Mouse (Mus musculus): ENCODE measurements around the gene Rnf17. TPM values are rescaled to one million over a fixed set of nuclear protein-coding genes. Genes with fewer than 3 reads are reported as not detected.

Rnf17 gene
- 0.44 and 0.78 TPM in 2 replicates for polyA plus RNA-seq (2012; rRNA removed)

GRCm38 (mm10) chr14:56402311-56403071 is at the start of gene Rnf17:
TSS of gene Rnf17 (plus strand) at chr14:56402581.
- DNase-seq (ENCODE audit: extremely low spot score in 1 of 2, low spot score in 1 of 2), result no peak

- DNase-seq (ENCODE audit: extremely low spot score in 1 of 2, low spot score in 1 of 2), result no peak
Measured at GRCm38 (mm10) chr14:56354803-56355202, 47.6 kb upstream of the Rnf17 start.

- no peak for DNase-seq (ENCODE audit: extremely low spot score in 1 of 2, low spot score in 1 of 2)
Measured at GRCm38 (mm10) chr14:56355396-56355795, 47.0 kb upstream of the Rnf17 start.

- no peak for DNase-seq (ENCODE audit: extremely low spot score in 1 of 2, low spot score in 1 of 2)
Measured at GRCm38 (mm10) chr14:56356196-56356595, 46.2 kb upstream of the Rnf17 start.

GRCm38 (mm10) chr14:56358422-56358821 is 44.0 kb upstream of the Rnf17 start:
- DNase-seq (ENCODE audit: extremely low spot score in 1 of 2, low spot score in 1 of 2), result no peak

GRCm38 (mm10) chr14:56359131-56359530 is 43.2 kb upstream of the Rnf17 start:
- no peak for DNase-seq (ENCODE audit: extremely low spot score in 1 of 2, low spot score in 1 of 2)

GRCm38 (mm10) chr14:56364711-56365237 is 37.6 kb upstream of the Rnf17 start, which contains the start of gene Atp12a:
TSS of gene Atp12a (plus strand) at chr14:56365068.
- DNase-seq (ENCODE audit: extremely low spot score in 1 of 2, low spot score in 1 of 2), result no peak

- DNase-seq (ENCODE audit: extremely low spot score in 1 of 2, low spot score in 1 of 2), result no peak
Measured at GRCm38 (mm10) chr14:56365292-56365691, 37.1 kb upstream of the Rnf17 start.

GRCm38 (mm10) chr14:56366712-56367111 is 35.7 kb upstream of the Rnf17 start:
- DNase-seq (ENCODE audit: extremely low spot score in 1 of 2, low spot score in 1 of 2), result no peak

- no peak for DNase-seq (ENCODE audit: extremely low spot score in 1 of 2, low spot score in 1 of 2)
Measured at GRCm38 (mm10) chr14:56368834-56369233, 33.5 kb upstream of the Rnf17 start.

- DNase-seq (ENCODE audit: extremely low spot score in 1 of 2, low spot score in 1 of 2), result peak; percentile 61 to 95
Measured at GRCm38 (mm10) chr14:56375731-56376130, 26.6 kb upstream of the Rnf17 start.

- DNase-seq (ENCODE audit: extremely low spot score in 1 of 2, low spot score in 1 of 2), result no peak
Measured at GRCm38 (mm10) chr14:56377745-56378144, 24.6 kb upstream of the Rnf17 start.

GRCm38 (mm10) chr14:56379336-56379735 is 23.0 kb upstream of the Rnf17 start:
- no peak for DNase-seq (ENCODE audit: extremely low spot score in 1 of 2, low spot score in 1 of 2)

GRCm38 (mm10) chr14:56382366-56382765 is 20.0 kb upstream of the Rnf17 start:
- DNase-seq (ENCODE audit: extremely low spot score in 1 of 2, low spot score in 1 of 2), result no peak

- DNase-seq (ENCODE audit: extremely low spot score in 1 of 2, low spot score in 1 of 2), result no peak
Measured at GRCm38 (mm10) chr14:56390247-56390646, 12.1 kb upstream of the Rnf17 start.

GRCm38 (mm10) chr14:56393704-56394312 is 8.6 kb upstream of the Rnf17 start:
- no peak for DNase-seq (ENCODE audit: extremely low spot score in 1 of 2, low spot score in 1 of 2)

- DNase-seq (ENCODE audit: extremely low spot score in 1 of 2, low spot score in 1 of 2), result peak in 1 of 2 experiments; percentile 62
Measured at GRCm38 (mm10) chr14:56398001-56398400, 4.4 kb upstream of the Rnf17 start.

GRCm38 (mm10) chr14:56403072-56403375 is 643 bp downstream of the Rnf17 start:
- DNase-seq (ENCODE audit: extremely low spot score in 1 of 2, low spot score in 1 of 2), result no peak

GRCm38 (mm10) chr14:56462090-56462489 is 59.7 kb downstream of the Rnf17 start:
- DNase-seq (ENCODE audit: extremely low spot score in 1 of 2, low spot score in 1 of 2), result no peak

GRCm38 (mm10) chr14:56462729-56463128 is 60.3 kb downstream of the Rnf17 start:
- DNase-seq (ENCODE audit: extremely low spot score in 1 of 2, low spot score in 1 of 2), result no peak

- peak in 1 of 2 experiments; percentile 4 for DNase-seq (ENCODE audit: extremely low spot score in 1 of 2, low spot score in 1 of 2)
Measured at GRCm38 (mm10) chr14:56468145-56468544, 65.8 kb downstream of the Rnf17 start.

GRCm38 (mm10) chr14:56489806-56490205 is 87.4 kb downstream of the Rnf17 start:
- no peak for DNase-seq (ENCODE audit: extremely low spot score in 1 of 2, low spot score in 1 of 2)

All from frontal cortex, adult 2 months (tissue).